Mouse (Mus musculus): Measurements from ENCODE around the gene Bcam.

DNA sequence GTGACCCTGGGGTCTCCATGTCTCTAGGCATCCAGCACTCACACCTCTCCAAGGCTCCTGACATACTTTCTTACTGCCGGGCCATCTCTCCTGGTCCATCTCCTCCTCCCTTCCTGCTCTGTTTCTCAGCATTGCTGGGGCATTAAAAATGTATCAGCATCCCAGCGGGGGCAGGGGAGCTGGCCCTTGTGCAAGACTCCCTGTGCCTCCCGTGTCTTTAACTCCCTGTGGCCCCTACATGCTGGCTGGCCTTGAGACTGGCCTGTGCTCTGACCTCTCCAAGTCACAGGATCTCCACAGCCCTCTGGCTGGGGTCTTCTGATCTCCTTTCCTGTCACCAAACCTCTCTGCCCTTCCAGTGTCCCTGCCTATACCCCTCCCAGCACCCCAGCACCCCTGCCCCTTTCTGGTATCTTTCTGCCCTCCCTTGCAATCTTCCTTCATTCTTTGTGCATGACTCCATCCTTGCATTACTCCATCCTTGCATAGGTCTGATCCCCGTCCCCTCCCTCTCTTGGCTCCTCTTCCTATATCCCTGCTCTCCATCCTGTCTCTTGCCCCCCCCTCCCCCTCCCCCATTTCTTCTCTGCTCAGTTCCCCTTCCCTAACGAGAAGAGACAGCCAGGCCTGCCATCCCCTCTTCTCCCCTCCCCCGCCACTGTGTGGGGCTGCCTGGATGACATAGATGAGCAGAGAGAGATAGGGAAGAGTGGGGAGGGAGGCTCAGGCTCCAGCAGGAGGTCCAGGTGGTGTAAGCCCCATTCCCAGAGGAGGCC is 24.2 kb downstream of the Bcam start:
- no peak for TF ChIP-seq CTCF (IDR thresholded peaks at IDR 0.05; ENCODE audit: low read depth)
- TF ChIP-seq EP300 (IDR thresholded peaks at IDR 0.05; ENCODE audit: low read depth): no peak
